Mouse (Mus musculus) hindbrain, postnatal 0 days (tissue): ENCODE measurements at regions not wholly inside any gene's neighbourhood (a gene's known extent, or its start where the extent isn't known, plus 50 kb on each side); places are given as distances from the start of the nearest gene placed in this dataset.

ENCODE experiments used
- ATAC-seq: fragments of 200-750 bp; cut with Nextera tagmentation; 2 replicates; pipeline ENCODE4 v1.8.0; 2017; ENCODE audit warnings: mild to moderate bottlenecking, moderate TSS enrichment, moderate library complexity
- DNase-seq: peaks from one replicate; pipeline ENCODE4 v3.0.0-alpha.2; 2015; ENCODE audit warnings: low spot score
- H3K27ac ChIP-seq: fragments of 300-500 bp; sonication (generic); 2 replicates; pipeline ENCODE4 v1.5.1; 2014; ENCODE audit warnings: mild to moderate bottlenecking
- H3K27me3 ChIP-seq: fragments of 300-500 bp; sonication (generic); 2 replicates; pipeline ENCODE4 v1.6.1; 2014; ENCODE audit warnings: low read length, mixed read lengths; ENCODE audit not compliant: insufficient read depth
- H3K36me3 ChIP-seq: fragments of 300-500 bp; sonication (generic); 2 replicates; pipeline ENCODE4 v1.6.1; 2014; ENCODE audit warnings: low read length, mixed read lengths; ENCODE audit not compliant: insufficient read depth
- H3K4me1 ChIP-seq: fragments of 300-500 bp; sonication (generic); 2 replicates; pipeline ENCODE4 v1.6.1; 2014; ENCODE audit warnings: antibody characterized with exemption, low read length, mixed read lengths; ENCODE audit not compliant: insufficient read depth
- H3K4me2 ChIP-seq: fragments of 300-500 bp; sonication (generic); 2 replicates; pipeline ENCODE4 v1.6.1; 2014; ENCODE audit warnings: low read depth, mild to moderate bottlenecking, low read length, moderate library complexity, mixed read lengths
- H3K4me3 ChIP-seq: fragments of 300-500 bp; sonication (generic); 2 replicates; pipeline ENCODE4 v1.5.1; 2014; ENCODE audit warnings: low read length
- H3K9ac ChIP-seq: fragments of 300-500 bp; sonication (generic); replicated peaks from 2 replicates; pipeline ENCODE4 v1.6.1; 2014; ENCODE audit warnings: mild to moderate bottlenecking, low read length, moderate library complexity, mixed read lengths
- H3K9me3 ChIP-seq: fragments of 300-500 bp; sonication (generic); 2 replicates; pipeline ENCODE4 v1.6.1; 2016; ENCODE audit warnings: low read length, mixed read lengths
- CTCF ChIP-seq: IDR thresholded peaks from 2 replicates; pipeline ENCODE4 v1.5.1; 2016; ENCODE audit warnings: antibody characterized with exemption, control low read depth, low read depth
- WGBS: fragments of 180-500 bp; shearing (Covaris S2); extraction: QIAGEN DNeasy Blood & Tissue Kit; methylation state at CpG from one replicate; pipeline ENCODE4 v1.1.7; 2014; 5-methylcytosine and 5-hydroxymethylcytosine counted together

DNA sequence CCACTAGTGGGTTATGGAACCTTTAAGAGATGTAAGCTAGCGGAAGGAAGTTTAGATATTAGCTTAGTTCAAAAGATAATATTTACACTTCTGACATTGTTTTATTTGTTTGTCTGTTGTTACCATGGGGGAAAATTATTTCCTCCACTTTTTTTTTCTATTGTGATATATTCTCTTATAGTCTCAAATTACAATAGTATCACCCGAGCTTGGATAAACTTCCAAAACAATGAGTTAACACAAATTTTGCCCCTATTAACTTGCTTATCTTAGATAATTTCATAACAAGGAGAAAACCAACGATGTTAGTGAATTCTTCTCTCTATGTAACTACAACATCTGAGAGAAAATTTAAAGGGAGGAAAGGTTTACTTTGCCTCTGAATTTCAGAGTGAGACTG, 1350.1 kb downstream of the Cdh8 start:
- Histone ChIP-seq H3K27ac (no peak overlapping the region), H3K9ac (no peak overlapping the region), H3K4me1 (no peaks in the 10 kb centered on the region), H3K9me3 (no peaks in the 10 kb centered on the region), H3K36me3 (no peaks in the 10 kb centered on the region), H3K27me3 (no peaks in the 10 kb centered on the region), H3K4me2 (no peak overlapping the region), H3K4me3 (no peak overlapping the region)
- no peak for DNase-seq
- no peak for TF ChIP-seq CTCF
- ATAC-seq: no peak
- 85% methylated on average over 3 of the region's 3 CpGs for WGBS

DNA sequence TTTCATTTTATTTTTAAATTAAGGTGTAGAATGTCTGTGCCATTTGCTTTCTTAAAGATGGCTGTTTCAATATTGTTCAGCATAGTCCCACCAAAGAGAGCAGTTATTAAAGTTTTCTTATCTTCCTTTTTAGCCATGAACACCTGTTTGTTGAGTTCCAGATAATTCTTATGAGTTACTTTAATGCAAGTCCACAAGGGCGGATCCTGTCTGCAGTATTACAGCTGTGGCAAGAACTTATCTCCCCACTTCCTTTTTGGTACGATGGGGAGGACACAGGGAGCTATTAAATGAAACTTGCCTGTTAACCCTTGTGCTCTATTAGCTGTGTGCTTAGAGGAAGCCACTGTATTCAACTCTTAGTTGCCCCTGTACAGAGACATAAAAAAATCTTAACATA, 1350.9 kb downstream of the Cdh8 start:
- Histone ChIP-seq H3K9ac (no peak overlapping the region), H3K4me1 (no peaks in the 10 kb centered on the region), H3K4me3 (no peak overlapping the region), H3K27me3 (no peaks in the 10 kb centered on the region), H3K27ac (no peak overlapping the region), H3K9me3 (no peaks in the 10 kb centered on the region), H3K36me3 (no peaks in the 10 kb centered on the region), H3K4me2 (no peak overlapping the region)
- DNase-seq (no peak), ATAC-seq (no peak)
- TF ChIP-seq CTCF: no peak
- WGBS: 72% methylated on average over 2 of the region's 2 CpGs

DNA sequence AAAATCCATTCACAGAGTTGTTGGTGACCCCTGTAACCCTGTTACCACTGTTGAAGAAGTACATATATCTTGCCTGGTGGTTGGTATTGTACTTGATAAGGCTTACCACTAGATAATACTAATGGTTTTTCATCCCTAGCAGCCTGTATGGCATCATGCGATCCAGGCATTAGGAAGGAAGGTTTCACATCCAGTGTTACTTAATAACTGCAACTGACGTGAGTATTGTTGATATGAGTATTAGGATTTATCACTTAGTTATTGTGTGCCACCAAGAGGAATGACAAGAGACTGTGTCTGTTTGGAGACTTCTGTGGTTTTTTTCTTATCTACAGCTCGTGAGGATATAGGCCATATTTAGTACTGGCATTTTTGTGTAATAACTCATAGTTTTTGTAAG, 1354.5 kb downstream of the Cdh8 start:
- ATAC-seq (no peak), DNase-seq (no peak)
- Histone ChIP-seq H3K27me3 (no peaks in the 10 kb centered on the region), H3K9ac (no peak overlapping the region), H3K9me3 (no peaks in the 10 kb centered on the region), H3K36me3 (no peaks in the 10 kb centered on the region), H3K4me3 (no peak overlapping the region), H3K4me1 (no peaks in the 10 kb centered on the region), H3K27ac (no peak overlapping the region), H3K4me2 (no peak overlapping the region)
- 89% methylated on average over 3 of the region's 3 CpGs for WGBS
- TF ChIP-seq CTCF: no peak

DNA sequence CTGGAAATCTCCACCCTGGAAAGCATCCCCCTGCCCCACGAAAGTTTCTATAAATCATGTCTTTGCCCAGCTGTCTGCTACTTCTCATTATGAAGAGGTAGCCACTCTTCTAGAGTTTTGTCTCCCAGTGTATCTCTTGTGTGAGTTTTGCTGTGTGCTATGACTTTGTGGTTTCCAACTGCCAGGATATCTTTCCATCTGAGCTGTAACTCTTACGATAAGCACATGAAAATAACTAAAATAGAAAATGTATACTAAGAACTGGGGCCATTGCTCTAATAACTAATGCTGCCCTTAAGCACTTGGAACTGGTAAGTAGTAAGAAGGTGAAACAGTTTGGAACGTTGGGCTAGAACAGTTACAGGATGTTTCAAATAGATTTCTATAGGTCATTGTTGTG, 1362.6 kb downstream of the Cdh8 start:
- Histone ChIP-seq H3K9me3 (no peaks in the 10 kb centered on the region), H3K27ac (no peak overlapping the region), H3K4me3 (no peak overlapping the region), H3K4me2 (no peak overlapping the region), H3K36me3 (no peaks in the 10 kb centered on the region), H3K4me1 (no peaks in the 10 kb centered on the region), H3K27me3 (no peaks in the 10 kb centered on the region), H3K9ac (no peak overlapping the region)
- DNase-seq (no peak), ATAC-seq (no peak)
- TF ChIP-seq CTCF: no peak
- 82% methylated on average over 3 of the region's 3 CpGs for WGBS

DNA sequence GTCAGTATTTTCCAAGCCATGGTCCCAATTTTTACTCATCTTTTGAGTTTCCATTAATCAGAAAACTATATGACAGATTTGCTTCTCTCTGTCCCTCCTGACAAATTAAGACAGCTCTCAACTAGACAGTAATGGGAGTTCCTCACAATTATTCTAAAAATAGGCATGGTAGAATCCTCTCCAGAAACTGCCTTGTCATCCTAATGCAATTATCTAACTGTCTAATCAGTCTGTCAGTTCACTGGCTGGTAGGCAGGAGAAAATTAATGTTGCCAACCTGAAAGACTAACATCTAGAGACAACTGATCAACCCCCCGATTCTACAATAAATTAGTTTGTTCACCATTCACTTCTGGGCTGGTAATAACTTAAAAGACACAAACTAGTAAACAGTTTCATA, 1399.7 kb downstream of the Cdh8 start:
- Histone ChIP-seq H3K4me3 (no peak overlapping the region), H3K4me2 (no peak overlapping the region), H3K4me1 (no peaks in the 10 kb centered on the region), H3K9me3 (no peaks in the 10 kb centered on the region), H3K27me3 (no peaks in the 10 kb centered on the region), H3K9ac (no peak overlapping the region), H3K27ac (no peak overlapping the region), H3K36me3 (no peaks in the 10 kb centered on the region)
- 84% methylated on average over 1 of the region's 1 CpGs for WGBS
- no peak for TF ChIP-seq CTCF
- ATAC-seq (no peak), DNase-seq (peak; percentile 4)
